Mouse (Mus musculus) neural tube, postnatal 0 days (tissue): ENCODE data around the gene Arf1. TPM values are rescaled to one million over a fixed set of nuclear protein-coding genes. Genes with fewer than 3 reads are reported as not detected.

Source experiments
- polyA plus RNA-seq: library from polyadenylated mRNA; unstranded; fragments of >200 nt; fragmentation: Nextera tagmentation; extraction: Ambion mirVana; gene quantifications from 2 replicates; pipeline ENCODE4 v1.2.1, GENCODE M21; 2015

Gene Arf1
- 573 and 620 TPM in 2 replicates for polyA plus RNA-seq

GRCm38 (mm10) chr11:59228122-59228953 lies at the start of gene Arf1:
TSS of gene Arf1 (minus strand) at chr11:59228270.

GRCm38 (mm10) chr11:59208153-59208831 lies 19.8 kb downstream of the Arf1 start, which contains the start of gene 2310033P09Rik:
TSS of gene 2310033P09Rik (plus strand) at chr11:59208321.

GRCm38 (mm10) chr11:59202081-59202995 lies 25.7 kb downstream of the Arf1 start, which contains the start of gene Mrpl55:
TSS of gene Mrpl55 (plus strand) at chr11:59202486.

GRCm38 (mm10) chr11:59192059-59192386 lies 36.0 kb downstream of the Arf1 start, which contains the start of gene Guk1:
TSS of gene Guk1 (minus strand) at chr11:59192212.

GRCm38 (mm10) chr11:59182864-59183331 lies 45.2 kb downstream of the Arf1 start, which contains the start of gene Gjc2:
TSS of gene Gjc2 (minus strand) at chr11:59183213.

GRCm38 (mm10) chr11:59163255-59164236 lies 64.5 kb downstream of the Arf1 start, which contains the start of gene Iba57:
TSS of gene Iba57 (minus strand) at chr11:59163739.

Other genes starting within 250 kb of the Arf1 start
- 0.27 and 0.68 TPM in 2 replicates for gene Obscn, start 91.9 kb downstream of the Arf1 start, polyA plus RNA-seq
- gene Iba57, start 64.5 kb downstream of the Arf1 start, polyA plus RNA-seq: 6.6 and 7.1 TPM in 2 replicates
- 0.55 and 1.5 TPM in 2 replicates for gene Gjc2, start 45.1 kb downstream of the Arf1 start, polyA plus RNA-seq
- gene Guk1, start 36.1 kb downstream of the Arf1 start, polyA plus RNA-seq: 277 and 283 TPM in 2 replicates
- gene Mrpl55, start 25.8 kb downstream of the Arf1 start, polyA plus RNA-seq: 116 and 117 TPM in 2 replicates
- 26.2 and 28.5 TPM in 2 replicates for gene 2310033P09Rik, start 19.9 kb downstream of the Arf1 start, polyA plus RNA-seq
- gene Wnt3a, start 62.5 kb upstream of the Arf1 start, polyA plus RNA-seq: not detected in 2 replicates
- gene Wnt9a, start 78.7 kb upstream of the Arf1 start, polyA plus RNA-seq: 2.4 and 3.3 TPM in 2 replicates
- gene Prss38, start 147.4 kb upstream of the Arf1 start, polyA plus RNA-seq: not detected in 2 replicates
- gene Jmjd4, start 221.8 kb upstream of the Arf1 start, polyA plus RNA-seq: 24.2 and 24.3 TPM in 2 replicates
- 539 and 570 TPM in 2 replicates for gene Snap47, start 222.9 kb upstream of the Arf1 start, polyA plus RNA-seq
- gene Zfp867, start 244.2 kb upstream of the Arf1 start, polyA plus RNA-seq: 7.2 and 8.0 TPM in 2 replicates